Mouse (Mus musculus) heart, embryonic 16.5 days (tissue): ENCODE measurements around the gene Cdc42ep1. TPM values are rescaled to one million over a fixed set of nuclear protein-coding genes. Genes with fewer than 3 reads are reported as not detected.

Source experiments
- ATAC-seq: fragments of 200-750 bp; cut with Nextera tagmentation; replicated peaks from 2 replicates; pipeline ENCODE4 v1.8.0; 2017; ENCODE audit warnings: moderate number of reproducible peaks; ENCODE audit not compliant: insufficient read depth, low FRiP score; ENCODE audit errors: extremely low read depth
- H3K27ac ChIP-seq: fragments of 300-500 bp; sonication (generic); 2 replicates; pipeline ENCODE4 v1.5.1; 2014; ENCODE audit warnings: mild to moderate bottlenecking, low read length, control low read depth, moderate library complexity
- H3K27me3 ChIP-seq: fragments of 300-500 bp; sonication (generic); 2 replicates; pipeline ENCODE4 v1.6.1; 2014; ENCODE audit warnings: low read length, mixed read lengths; ENCODE audit not compliant: control insufficient read depth, insufficient read depth
- H3K36me3 ChIP-seq: fragments of 300-500 bp; sonication (generic); 2 replicates; pipeline ENCODE4 v1.6.1; 2014; ENCODE audit not compliant: control insufficient read depth, insufficient read depth
- H3K4me1 ChIP-seq: fragments of 300-500 bp; sonication (generic); 2 replicates; pipeline ENCODE4 v1.6.1; 2014; ENCODE audit warnings: low read length, mixed read lengths; ENCODE audit not compliant: control insufficient read depth, insufficient read depth
- H3K4me2 ChIP-seq: fragments of 300-500 bp; sonication (generic); 2 replicates; pipeline ENCODE4 v1.6.1; 2014; ENCODE audit warnings: low read depth, mild to moderate bottlenecking, control low read depth, low read length
- H3K4me3 ChIP-seq: fragments of 300-500 bp; sonication (generic); 2 replicates; pipeline ENCODE4 v1.5.1; 2014; ENCODE audit warnings: mild to moderate bottlenecking, control low read depth, low read length
- H3K9ac ChIP-seq: fragments of 300-500 bp; sonication (generic); 2 replicates; pipeline ENCODE4 v1.6.1; 2014; ENCODE audit warnings: low read length, control low read depth
- H3K9me3 ChIP-seq: fragments of 300-500 bp; sonication (generic); replicated peaks from 2 replicates; pipeline ENCODE4 v1.6.1; 2016; ENCODE audit warnings: low read length; ENCODE audit not compliant: control insufficient read depth
- WGBS: fragments of 180-500 bp; shearing (Covaris S2); extraction: QIAGEN DNeasy Blood & Tissue Kit; methylation state at CpG from one replicate; pipeline ENCODE4 v1.1.7; 2014; 5-methylcytosine and 5-hydroxymethylcytosine counted together
- polyA plus RNA-seq: library from polyadenylated mRNA; unstranded; fragments of >200 nt; fragmentation: Nextera tagmentation; extraction: Ambion mirVana; gene quantifications from 2 replicates; pipeline ENCODE4 v1.2.1, GENCODE M21; 2015

The Cdc42ep1 gene
- polyA plus RNA-seq, 1 experiment from 2014 or later: 29.4 TPM

GRCm38 (mm10) chr15:78834233-78835005 lies 8.0 kb upstream of the Cdc42ep1 start:
- H3K4me2 ChIP-seq: no peak overlapping the region
- H3K9me3 ChIP-seq: no peaks in the 10 kb centered on the region
- no peaks in the 10 kb centered on the region for H3K36me3 ChIP-seq
- H3K27me3 ChIP-seq: no peaks in the 10 kb centered on the region
- no peak overlapping the region for H3K4me3 ChIP-seq
- peaks cover 41% of the 10 kb centered on the region for H3K4me1 ChIP-seq
- peak overlapping the region; percentile 28 for H3K9ac ChIP-seq
- 27% methylated on average over 10 of the region's 10 CpGs for WGBS
- no peak for ATAC-seq
- H3K27ac ChIP-seq: peak overlapping the region; percentile 91

GRCm38 (mm10) chr15:78835200-78836085 lies 7.0 kb upstream of the Cdc42ep1 start:
- Histone ChIP-seq H3K9ac (peak overlapping the region; percentile 28), H3K4me2 (0 out of 2 replicates have a peak overlapping the region, but pooled peaks have one; percentile 6)
- WGBS: 21% methylated on average over 12 of the region's 12 CpGs

GRCm38 (mm10) chr15:78836086-78836621 lies 6.3 kb upstream of the Cdc42ep1 start:
- Histone ChIP-seq H3K4me1 (peaks cover 39% of the 10 kb centered on the region), H3K27ac (peak overlapping the region; percentile 91), H3K36me3 (no peaks in the 10 kb centered on the region), H3K4me2 (no peak overlapping the region), H3K27me3 (no peaks in the 10 kb centered on the region), H3K9ac (0 out of 2 replicates have a peak overlapping the region, but pooled peaks have one; percentile 10), H3K9me3 (no peaks in the 10 kb centered on the region), H3K4me3 (no peak overlapping the region)
- ATAC-seq: peak; percentile 52
- 35% methylated on average over 8 of the region's 8 CpGs for WGBS

More at GRCm38 (mm10) chr15:78835200-78836085, 7.0 kb upstream of the Cdc42ep1 start:
- Histone ChIP-seq H3K27me3 (no peaks in the 10 kb centered on the region), H3K4me1 (peaks cover 41% of the 10 kb centered on the region), H3K27ac (peak overlapping the region; percentile 91), H3K36me3 (no peaks in the 10 kb centered on the region), H3K9me3 (no peaks in the 10 kb centered on the region), H3K4me3 (no peak overlapping the region)
- peak; percentile 37 for ATAC-seq

GRCm38 (mm10) chr15:78839744-78840143 lies 2.7 kb upstream of the Cdc42ep1 start:
- Histone ChIP-seq H3K4me2 (no peak overlapping the region), H3K36me3 (no peaks in the 10 kb centered on the region), H3K27ac (no peak overlapping the region), H3K4me1 (peaks cover 20% of the 10 kb centered on the region), H3K9me3 (no peaks in the 10 kb centered on the region), H3K4me3 (no peak overlapping the region), H3K9ac (no peak overlapping the region), H3K27me3 (no peaks in the 10 kb centered on the region)
- WGBS: 19% methylated on average over 2 of the region's 2 CpGs
- no peak for ATAC-seq

DNA sequence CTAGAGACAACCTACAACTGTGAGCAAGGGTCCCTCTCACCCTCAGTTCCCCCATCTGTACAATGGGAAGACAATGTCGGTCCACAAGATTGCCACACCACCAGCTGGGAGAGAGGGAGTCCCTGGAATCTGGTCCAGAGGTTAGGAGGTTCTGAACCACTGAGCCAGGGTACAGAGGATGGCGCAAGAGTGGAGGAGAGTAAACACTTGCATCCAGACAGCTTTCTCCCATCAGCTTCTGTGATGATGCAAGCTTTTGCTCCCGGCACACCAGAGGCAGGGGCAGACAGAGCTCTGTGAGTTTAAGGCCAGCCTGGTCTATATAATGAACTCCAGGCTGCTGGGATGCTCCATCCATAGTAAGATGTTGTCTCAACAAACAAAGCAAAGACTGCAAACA lies 2.2 kb upstream of the Cdc42ep1 start:
- no peak overlapping the region for H3K9ac ChIP-seq
- WGBS: 66% methylated on average over 3 of the region's 3 CpGs
- no peak overlapping the region for H3K27ac ChIP-seq
- peaks cover 20% of the 10 kb centered on the region for H3K4me1 ChIP-seq
- H3K36me3 ChIP-seq: no peaks in the 10 kb centered on the region
- no peaks in the 10 kb centered on the region for H3K9me3 ChIP-seq
- no peak overlapping the region for H3K4me2 ChIP-seq
- no peak for ATAC-seq
- H3K27me3 ChIP-seq: no peaks in the 10 kb centered on the region
- H3K4me3 ChIP-seq: no peak overlapping the region

- Histone ChIP-seq H3K9me3 (no peaks in the 10 kb centered on the region), H3K36me3 (no peaks in the 10 kb centered on the region), H3K27ac (no peak overlapping the region), H3K9ac (no peak overlapping the region), H3K27me3 (no peaks in the 10 kb centered on the region), H3K4me3 (no peak overlapping the region), H3K4me2 (no peak overlapping the region), H3K4me1 (peaks cover 20% of the 10 kb centered on the region)
- no peak for ATAC-seq
- WGBS: 63% methylated on average over 11 of the region's 11 CpGs
These were observed 1.7 kb upstream of the Cdc42ep1 start for GRCm38 (mm10) chr15:78840751-78841150.

GRCm38 (mm10) chr15:78841161-78841790 lies 1.1 kb upstream of the Cdc42ep1 start:
- ATAC-seq: no peak
- no peak overlapping the region; the same call in 1 of the 2 replicates for H3K9ac ChIP-seq
- no peaks in the 10 kb centered on the region for H3K36me3 ChIP-seq
- WGBS: 67% methylated on average over 6 of the region's 6 CpGs
- H3K4me3 ChIP-seq: no peak overlapping the region
- H3K9me3 ChIP-seq: no peaks in the 10 kb centered on the region
- no peak overlapping the region for H3K27ac ChIP-seq
- peaks cover 17% of the 10 kb centered on the region for H3K4me1 ChIP-seq
- H3K27me3 ChIP-seq: no peaks in the 10 kb centered on the region
- no peak overlapping the region for H3K4me2 ChIP-seq

DNA sequence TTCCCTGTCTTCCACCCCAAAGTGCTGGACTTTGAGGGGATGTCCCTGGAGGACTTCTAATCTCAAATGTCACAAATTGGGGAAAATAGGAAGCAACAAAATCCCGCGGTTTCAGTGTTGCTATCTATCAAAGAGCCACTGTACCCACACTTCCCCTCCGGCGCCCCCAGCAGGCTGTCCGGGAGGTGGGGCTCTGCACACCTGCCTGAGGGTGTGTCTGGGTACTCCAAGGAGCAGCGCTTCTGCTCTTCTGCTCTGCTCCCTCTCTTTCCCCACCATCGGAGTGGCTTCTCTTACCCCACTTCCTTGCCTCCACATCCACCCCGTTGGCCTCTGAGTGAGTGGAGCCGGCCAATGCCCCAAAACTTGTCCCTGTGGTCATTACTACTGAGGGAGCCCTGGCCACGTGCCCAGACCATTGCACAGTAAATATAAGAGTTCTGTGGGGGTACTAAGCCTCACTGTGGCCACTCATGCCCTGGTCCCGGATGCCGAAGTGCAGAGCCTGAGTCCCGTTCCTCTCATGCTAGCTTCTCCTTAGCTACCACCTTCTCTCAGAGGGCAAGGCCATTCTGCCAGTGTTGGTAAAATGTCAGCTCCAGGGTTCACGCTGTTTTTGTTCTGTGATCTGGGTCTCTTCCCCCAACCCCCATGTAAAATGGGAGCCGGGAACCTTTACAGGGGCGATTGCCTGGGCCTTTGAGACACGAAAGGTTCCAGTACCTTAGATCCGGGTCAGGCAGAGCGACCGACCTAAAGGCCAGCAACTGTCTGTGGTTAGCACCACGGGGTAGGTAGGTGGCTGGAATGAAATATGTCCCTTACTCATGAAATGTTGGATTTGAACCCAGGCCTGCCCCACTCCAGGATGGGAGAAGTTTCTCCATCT lies 1.4 kb downstream of the Cdc42ep1 start:
- Histone ChIP-seq H3K36me3 (no peaks in the 10 kb centered on the region), H3K9me3 (no peaks in the 10 kb centered on the region), H3K9ac (peak overlapping the region; percentile 85), H3K4me1 (peaks cover 20% of the 10 kb centered on the region), H3K4me2 (peak overlapping the region; percentile 71), H3K27me3 (no peaks in the 10 kb centered on the region), H3K27ac (peak overlapping the region; percentile 94), H3K4me3 (peak overlapping the region; percentile 67)
- WGBS: 33% methylated on average over 21 of the region's 21 CpGs
- no peak for ATAC-seq
